Mouse (Mus musculus): ENCODE measurements around the gene Fxyd4.

DNA sequence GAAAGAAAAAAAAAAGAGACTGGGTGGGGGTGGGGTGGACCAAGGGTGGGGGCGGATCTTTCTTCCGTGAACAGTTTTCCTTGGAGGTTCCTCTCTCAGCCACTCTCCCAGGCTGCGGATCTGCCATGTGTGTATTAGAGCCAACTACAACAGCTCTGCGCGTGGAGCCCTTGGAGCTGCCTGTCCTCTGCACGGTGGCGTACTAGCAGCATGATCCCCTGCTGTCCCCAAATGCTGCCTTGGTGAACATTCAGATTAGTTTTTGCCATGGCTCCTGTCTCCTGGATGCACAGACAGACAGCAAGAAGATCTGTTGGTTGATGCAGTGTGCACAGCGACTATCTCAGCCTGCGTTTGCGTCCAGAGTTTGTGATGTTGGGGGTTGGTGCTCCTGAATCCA is 5.3 kb upstream of the Fxyd4 start:
- no peak for TF ChIP-seq CTCF (IDR thresholded peaks at IDR 0.05)
- no peak for TF ChIP-seq EP300 (IDR thresholded peaks at IDR 0.05; ENCODE audit: insufficient read depth, low read depth, low read length)
- no peak for TF ChIP-seq POLR2A (IDR thresholded peaks at IDR 0.05; ENCODE audit: insufficient read depth, low read depth, low read length)
